Mouse (Mus musculus) MEL (cell line): ENCODE data around the gene Olfr1044.

ENCODE experiments used
- CTCF ChIP-seq, 3 experiments: IDR thresholded peaks in 2 of 3; conservative IDR thresholded peaks in 1 of 3; 2 replicates each; pipeline ENCODE4 v1.5.1; 2011 to 2012; ENCODE audit warnings: low read length in 3 of 3, low read depth in 2 of 3, mild to moderate bottlenecking in 2 of 3, improper control_type of control experiment in 1 of 3, inconsistent platforms in 1 of 3, mixed read lengths in 1 of 3, moderate library complexity in 1 of 3; ENCODE audit not compliant: control insufficient read depth in 1 of 3, insufficient read depth in 1 of 3, poor library complexity in 1 of 3, severe bottlenecking in 1 of 3
- ELF1 ChIP-seq: IDR thresholded peaks from 2 replicates; pipeline ENCODE4 v1.6.1; 2014; ENCODE audit warnings: low read depth, mild to moderate bottlenecking, inconsistent platforms, low read length, improper control_type of control experiment, moderate library complexity
- EP300 ChIP-seq, 2 experiments: IDR thresholded peaks; 2 replicates each; pipeline ENCODE4 v1.6.1; 2011; ENCODE audit warnings: improper control_type of control experiment in 2 of 2, low read length in 2 of 2, low read depth in 1 of 2, mild to moderate bottlenecking in 1 of 2
- ETS1 ChIP-seq: IDR thresholded peaks from 2 replicates; pipeline ENCODE4 v1.6.1; 2012; ENCODE audit warnings: low read depth, mild to moderate bottlenecking, inconsistent platforms, low read length, improper control_type of control experiment, moderate library complexity
- KAT2A ChIP-seq: conservative IDR thresholded peaks from 2 replicates; pipeline ENCODE4 v1.6.1; 2012; ENCODE audit warnings: low read depth, low read length, improper control_type of control experiment, inconsistent platforms
- MAX ChIP-seq: IDR thresholded peaks from 2 replicates; pipeline ENCODE4 v1.6.1; 2011; ENCODE audit warnings: low read length, improper control_type of control experiment
- POLR2A ChIP-seq, 2 experiments: IDR thresholded peaks; 2 replicates each; pipeline ENCODE4 v1.6.1; 2011 to 2012; ENCODE audit warnings: low read length in 2 of 2, mild to moderate bottlenecking in 2 of 2, control low read depth in 1 of 2, improper control_type of control experiment in 1 of 2, low read depth in 1 of 2, moderate library complexity in 1 of 2; ENCODE audit not compliant: control insufficient read depth in 1 of 2, insufficient read depth in 1 of 2, poor library complexity in 1 of 2
- RAD21 ChIP-seq: IDR thresholded peaks from 2 replicates; pipeline ENCODE4 v1.6.1; 2011; ENCODE audit warnings: mild to moderate bottlenecking, low read depth, low read length, improper control_type of control experiment
- ZMIZ1 ChIP-seq: IDR thresholded peaks from 2 replicates; pipeline ENCODE4 v1.6.1; 2012; ENCODE audit warnings: low read depth, mild to moderate bottlenecking, inconsistent platforms, low read length, improper control_type of control experiment, moderate library complexity

GRCm38 (mm10) chr2:86219214-86219613, 41.6 kb upstream of the Olfr1044 start, which contains the start of gene Olfr1046:
- no peak for TF ChIP-seq EP300 (IDR thresholded peaks at IDR 0.05; ENCODE audit: low read depth in 1 of 2, low read length in 2 of 2)
- TF ChIP-seq KAT2A: no peak
- TF ChIP-seq CTCF (IDR thresholded peaks at IDR 0.05 in 2 of 3, conservative IDR thresholded peaks at IDR 0.05 in 1 of 3; ENCODE audit: control insufficient read depth in 1 of 3, insufficient read depth in 1 of 3, low read depth in 2 of 3, low read length in 3 of 3, poor library complexity in 1 of 3, severe bottlenecking in 1 of 3): no peak
- no peak for TF ChIP-seq ETS1
- no peak for TF ChIP-seq RAD21
- no peak for TF ChIP-seq MAX
- no peak for TF ChIP-seq ELF1
- no peak for TF ChIP-seq ZMIZ1
- no peak for TF ChIP-seq POLR2A (IDR thresholded peaks at IDR 0.05; ENCODE audit: control insufficient read depth in 1 of 2, insufficient read depth in 1 of 2, low read depth in 1 of 2, low read length in 2 of 2, poor library complexity in 1 of 2)
